Mouse (Mus musculus): ENCODE data around the gene Lmtk3.

Lmtk3 gene

DNA sequence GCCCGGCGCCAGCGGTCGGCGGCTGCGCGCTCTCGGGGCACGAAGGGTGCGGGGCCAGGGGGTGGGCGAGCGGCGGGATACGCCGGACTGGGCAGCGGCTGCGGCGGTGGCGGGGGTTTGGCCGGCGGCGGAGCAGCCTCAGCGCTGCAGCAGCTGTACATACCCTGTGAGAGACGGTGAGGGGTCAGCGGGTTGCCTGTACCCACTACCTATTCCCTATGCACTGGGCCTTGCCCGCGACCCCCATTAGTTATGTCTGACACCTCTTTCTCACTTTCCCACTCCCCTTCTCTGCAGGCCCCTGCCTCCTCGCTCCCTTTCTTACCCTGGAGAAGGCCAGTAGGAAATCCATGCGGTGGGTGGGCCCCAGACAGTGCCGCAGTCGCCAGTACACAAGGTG is 50.4 kb downstream of the Lmtk3 start:
- ChIA-PET POLR2A (no interaction called here), CTCF (interaction anchor here in 1 of 4 experiments (0.5 to 0.6 kb wide), 2 partner anchors 94 to 229 kb away, joined by 3 to 4 read pairs; no protein-coding TSS in a partner anchor)

DNA sequence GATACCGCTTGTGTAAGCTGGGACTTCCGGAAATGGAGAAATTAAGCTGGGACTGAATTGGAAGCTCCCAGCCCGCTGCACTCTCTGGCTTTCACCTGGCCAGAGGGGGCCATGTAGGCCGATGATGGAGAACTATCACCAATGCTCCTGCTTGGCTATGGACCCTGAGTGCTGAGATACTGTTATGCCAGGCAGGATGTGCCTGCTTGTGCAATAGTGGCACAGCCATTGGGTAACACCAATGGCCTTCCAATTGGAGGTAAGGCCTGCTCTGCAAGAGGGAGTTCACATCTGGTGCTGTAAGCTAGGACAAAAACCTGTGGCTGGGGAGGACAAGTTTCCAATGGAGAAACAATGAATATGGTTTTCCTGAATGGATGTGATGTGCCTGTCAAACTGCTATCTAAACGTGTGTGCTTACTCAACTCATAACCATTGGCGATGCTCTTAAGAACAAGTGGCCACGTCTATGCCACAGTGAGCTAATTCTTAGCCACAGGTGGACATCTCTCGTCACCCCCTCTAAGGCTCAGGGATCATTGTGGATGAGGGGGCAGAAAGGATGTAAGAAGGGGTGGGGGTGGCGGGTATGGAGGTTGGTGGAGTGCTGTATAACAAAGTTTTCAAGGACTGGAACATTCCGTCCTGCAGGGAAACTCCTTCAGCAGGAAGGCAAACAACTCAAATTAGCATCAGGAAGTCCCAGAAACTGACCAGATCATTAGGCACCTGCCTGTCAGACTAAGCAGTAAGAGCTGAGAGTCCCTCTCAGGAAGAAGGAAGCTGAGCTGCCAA is 59.6 kb downstream of the Lmtk3 start:
- POLR2A ChIA-PET: interaction anchor here in 2 of 4 experiments (0.6 to 1.2 kb wide), 3 partner anchors 10 to 94 kb away, joined by 3 read pairs; no protein-coding TSS in a partner anchor
- CTCF ChIA-PET: interaction anchor here in 3 of 4 experiments (0.7 kb wide), 3 partner anchors 42 to 344 kb away, joined by 3 to 4 read pairs (median 3); no protein-coding TSS in a partner anchor

DNA sequence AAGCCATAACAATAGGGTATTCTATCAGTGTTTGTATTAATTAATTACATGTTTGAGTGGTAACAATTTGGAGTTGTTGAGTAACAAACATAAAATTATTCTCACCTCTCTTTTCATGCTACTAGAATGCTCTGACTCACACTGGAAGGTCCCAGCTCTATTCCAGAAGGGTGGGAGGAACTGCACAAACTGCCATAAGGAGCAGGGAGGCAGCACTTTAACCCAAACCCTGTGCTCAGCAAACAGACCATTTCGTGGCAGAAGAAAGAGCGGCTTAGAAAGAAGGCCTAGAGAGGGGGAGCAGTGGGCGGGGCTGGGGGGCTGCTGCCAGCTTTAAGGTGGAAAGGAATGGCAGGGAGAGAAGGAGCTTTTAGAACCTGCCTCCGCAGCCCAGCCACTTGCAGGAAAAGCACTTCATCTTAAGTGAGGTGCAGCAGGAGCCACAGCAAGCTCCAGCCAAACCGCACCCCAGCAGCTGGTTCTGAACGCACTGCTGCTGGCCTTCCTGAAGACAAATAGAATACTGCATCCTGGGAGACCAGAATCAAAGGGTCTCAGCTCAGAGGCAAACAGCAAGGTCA is 65.0 kb downstream of the Lmtk3 start:
- ChIA-PET CTCF (interaction anchor here in 2 of 4 experiments (0.5 to 1.2 kb wide), 2 partner anchors 76 to 93 kb away, joined by 3 to 5 read pairs; partner anchors contain the start of gene Ccdc114 (in 1 of the 2)), POLR2A (interaction anchor here in 2 of 4 experiments (0.5 to 3.2 kb wide), 7 partner anchors 9 to 34 kb away, joined by 4 to 12 read pairs (median 5); partner anchors contain the start of genes Kdelr1 (in 2 of the 2), Cyth2 (in 1 of the 2) and Grin2d (in 1 of the 2))

GRCm38 (mm10) chr7:45850661-45851060 is 67.1 kb downstream of the Lmtk3 start:
- ChIA-PET CTCF (interaction anchor here in 1 of 4 experiments (0.6 kb wide), 1 partner anchor 1701 kb away, joined by 3 read pairs; no protein-coding TSS in a partner anchor), POLR2A (interaction anchor here in 1 of 4 experiments (2.9 kb wide), 1 partner anchor 22 kb away, joined by 8 read pairs; the partner anchor contains the start of gene Kdelr1)

DNA sequence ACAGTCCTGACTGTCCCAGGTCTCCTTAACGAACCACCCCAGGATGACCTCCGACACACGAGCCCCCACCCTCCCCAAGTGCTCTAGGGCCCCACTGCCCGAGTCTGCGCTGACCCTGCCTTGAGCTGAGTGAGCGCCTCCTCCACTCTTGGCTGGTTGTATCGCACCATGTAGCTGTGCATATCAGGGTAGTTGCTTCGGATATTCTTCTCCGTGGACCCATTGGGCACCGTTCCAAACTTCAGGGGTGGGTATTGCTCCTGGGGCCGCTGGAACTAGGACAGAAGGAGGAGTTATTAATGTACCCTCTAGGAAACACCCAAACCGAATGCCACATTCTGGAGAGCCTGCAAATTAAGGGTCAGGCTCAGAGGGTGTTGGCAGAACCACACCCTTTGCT is 69.6 kb downstream of the Lmtk3 start:
- POLR2A ChIA-PET: interaction anchor here in 1 of 4 experiments (1.1 to 1.4 kb wide), 2 partner anchors 14 to 20 kb away, joined by 3 read pairs; partner anchors contain the start of gene Kdelr1
- CTCF ChIA-PET: interaction anchor here in 1 of 4 experiments (0.5 to 0.6 kb wide), 2 partner anchors 85 to 89 kb away, joined by 3 to 7 read pairs; no protein-coding TSS in a partner anchor

Measured in embryonic stem cell, embryonic (primary cell).